Mouse (Mus musculus): ENCODE results near the gene Pgpep1l. TPM values are rescaled to one million over a fixed set of nuclear protein-coding genes. Genes with fewer than 3 reads are reported as not detected.
A peak's percentile ranks its signal among the peaks of the same experiment; 100 is the strongest.

Pgpep1l gene
- polyA plus RNA-seq, 1 experiment from 2014 or later, result not detected

DNA sequence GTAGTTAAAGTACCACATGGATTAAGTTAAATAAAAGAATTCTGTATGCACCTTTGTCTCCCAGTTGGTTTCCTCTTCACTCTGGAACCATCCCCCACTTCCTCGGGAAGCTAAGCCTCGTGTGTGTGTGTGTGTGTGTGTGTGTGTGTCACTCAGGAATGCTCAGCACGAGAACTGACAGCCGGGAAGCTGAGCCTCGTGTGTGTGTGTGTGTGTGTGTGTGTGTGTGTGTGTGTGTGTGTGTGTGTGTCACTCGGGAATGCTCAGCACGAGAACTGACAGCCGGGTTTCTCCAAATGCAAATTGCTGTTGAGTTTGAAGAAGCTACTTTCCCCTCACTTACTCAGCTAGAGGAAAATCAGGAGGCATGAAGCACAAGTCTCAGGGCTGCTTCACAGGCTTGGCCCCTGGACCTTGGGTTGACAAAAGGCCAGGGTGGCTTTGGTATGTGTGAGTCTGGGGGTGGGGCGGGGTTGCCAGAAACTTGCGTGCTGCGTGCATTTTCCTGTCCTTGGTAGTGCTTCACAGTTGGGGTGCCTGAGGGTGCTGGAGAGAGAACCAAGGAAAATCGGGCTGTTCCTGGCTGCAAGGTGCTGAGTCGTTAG is 30.3 kb downstream of the Pgpep1l start:
- peaks cover 4% of the 10 kb centered on the region for H3K36me3 ChIP-seq (ENCODE audit: control insufficient read depth, insufficient read depth, low read length)
- no peak overlapping the region for H3K4me3 ChIP-seq (ENCODE audit: low read length)
- peak; percentile 81 for ATAC-seq (ENCODE audit: low read depth)
- peaks cover 8% of the 10 kb centered on the region for H3K4me1 ChIP-seq (replicated peaks; ENCODE audit: control insufficient read depth, insufficient read depth, low read length)
- no peaks in the 10 kb centered on the region for H3K9me3 ChIP-seq (ENCODE audit: control insufficient read depth, low read length)
- H3K27ac ChIP-seq (ENCODE audit: low read length), result peak overlapping the region; percentile 41; the same call in 1 of the 2 replicates
- no peaks in the 10 kb centered on the region for H3K27me3 ChIP-seq (ENCODE audit: control insufficient read depth, insufficient read depth, low read depth, low read length)
- 13% methylated on average over 13 of the region's 13 CpGs for WGBS
- H3K4me2 ChIP-seq (ENCODE audit: low read depth, low read length), result peak overlapping the region; percentile 33; the same call in 1 of the 2 replicates
- H3K9ac ChIP-seq (ENCODE audit: low read length), result 0 out of 2 replicates have a peak overlapping the region, but pooled peaks have one; percentile 28

DNA sequence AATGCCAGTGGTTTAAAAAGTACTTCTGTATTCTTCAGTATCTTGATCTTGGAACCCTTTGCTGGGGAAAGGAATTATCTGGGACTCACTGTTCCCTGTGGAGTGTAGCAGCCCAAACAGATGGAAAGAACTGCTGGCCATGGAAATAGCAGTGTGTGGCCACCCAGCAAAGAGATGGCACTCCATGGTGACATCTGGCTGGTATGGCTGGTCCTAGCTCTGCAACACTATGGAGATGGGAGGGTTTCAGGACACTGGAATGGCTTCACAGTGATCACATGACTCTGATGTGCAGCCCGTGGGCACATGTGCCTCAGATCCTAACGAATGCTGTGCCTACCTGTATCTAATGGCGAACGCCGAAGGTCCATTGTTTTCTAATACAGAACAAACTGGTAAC is 31.5 kb downstream of the Pgpep1l start:
- ATAC-seq (ENCODE audit: low read depth), result no peak
- Histone ChIP-seq H3K4me1 (replicated peaks; ENCODE audit: control insufficient read depth, insufficient read depth, low read length) (peaks cover 8% of the 10 kb centered on the region), H3K9me3 (ENCODE audit: control insufficient read depth, low read length) (no peaks in the 10 kb centered on the region), H3K4me3 (ENCODE audit: low read length) (no peak overlapping the region), H3K9ac (ENCODE audit: low read length) (no peak overlapping the region), H3K27ac (ENCODE audit: low read length) (no peak overlapping the region; the same call in 1 of the 2 replicates), H3K27me3 (ENCODE audit: control insufficient read depth, insufficient read depth, low read depth, low read length) (no peaks in the 10 kb centered on the region), H3K36me3 (ENCODE audit: control insufficient read depth, insufficient read depth, low read length) (peaks cover 6% of the 10 kb centered on the region), H3K4me2 (ENCODE audit: low read depth, low read length) (no peak overlapping the region)
- WGBS, result 87% methylated on average over 5 of the region's 5 CpGs

DNA sequence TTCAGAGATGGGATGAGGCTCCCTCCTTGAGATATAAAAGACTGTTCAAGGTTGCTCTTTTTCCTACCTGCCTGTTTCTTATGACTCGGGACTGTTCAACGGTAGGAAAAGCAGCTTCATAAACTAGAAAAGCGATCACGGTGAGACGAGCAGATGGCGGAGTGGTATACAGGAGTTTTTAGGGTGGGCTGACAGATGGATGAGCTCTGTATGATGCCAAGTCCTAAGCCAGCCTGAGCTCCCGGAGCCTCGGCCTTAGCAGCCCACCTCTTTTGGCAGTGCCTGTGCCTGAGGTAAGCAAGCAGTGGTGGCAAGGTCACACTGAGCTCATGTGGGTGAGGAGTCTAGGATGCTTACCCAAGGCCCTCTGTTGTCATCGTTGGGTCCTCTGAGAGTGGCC is 33.2 kb downstream of the Pgpep1l start:
- Histone ChIP-seq H3K9ac (ENCODE audit: low read length) (no peak overlapping the region), H3K36me3 (ENCODE audit: control insufficient read depth, insufficient read depth, low read length) (peaks cover 15% of the 10 kb centered on the region), H3K27ac (ENCODE audit: low read length) (no peak overlapping the region), H3K27me3 (ENCODE audit: control insufficient read depth, insufficient read depth, low read depth, low read length) (no peaks in the 10 kb centered on the region), H3K4me1 (replicated peaks; ENCODE audit: control insufficient read depth, insufficient read depth, low read length) (peaks cover 8% of the 10 kb centered on the region), H3K4me2 (ENCODE audit: low read depth, low read length) (no peak overlapping the region), H3K4me3 (ENCODE audit: low read length) (no peak overlapping the region), H3K9me3 (ENCODE audit: control insufficient read depth, low read length) (no peaks in the 10 kb centered on the region)
- 86% methylated on average over 9 of the region's 9 CpGs for WGBS
- no peak for ATAC-seq (ENCODE audit: low read depth)

DNA sequence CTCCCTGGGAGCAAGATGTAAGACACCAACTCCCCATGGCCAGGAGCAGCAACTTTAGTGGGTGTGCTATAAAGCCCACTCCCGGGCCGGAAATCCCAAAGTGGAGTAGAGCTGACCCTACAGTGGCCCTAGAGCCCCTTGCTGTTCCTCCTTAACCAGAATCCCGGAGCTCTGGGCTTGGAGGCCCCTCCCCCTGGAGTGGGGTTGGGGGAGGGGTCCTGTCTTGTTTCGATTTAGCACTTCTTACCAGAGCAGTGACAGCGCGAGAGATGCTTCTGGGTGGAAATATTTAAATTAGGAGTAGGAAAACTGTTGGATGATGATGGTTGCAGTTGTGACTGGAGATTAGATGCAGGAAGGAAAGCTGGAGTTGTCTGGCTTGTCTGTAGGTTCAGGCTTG is 35.5 kb downstream of the Pgpep1l start:
- Histone ChIP-seq H3K36me3 (ENCODE audit: control insufficient read depth, insufficient read depth, low read length) (peaks cover 21% of the 10 kb centered on the region), H3K4me2 (ENCODE audit: low read depth, low read length) (no peak overlapping the region), H3K9ac (ENCODE audit: low read length) (no peak overlapping the region), H3K27me3 (ENCODE audit: control insufficient read depth, insufficient read depth, low read depth, low read length) (no peaks in the 10 kb centered on the region), H3K4me3 (ENCODE audit: low read length) (no peak overlapping the region), H3K9me3 (ENCODE audit: control insufficient read depth, low read length) (no peaks in the 10 kb centered on the region), H3K27ac (ENCODE audit: low read length) (no peak overlapping the region), H3K4me1 (replicated peaks; ENCODE audit: control insufficient read depth, insufficient read depth, low read length) (peaks cover 2% of the 10 kb centered on the region; the same call in 1 of the 2 replicates)
- no peak for ATAC-seq (ENCODE audit: low read depth)
- 42% methylated on average over 6 of the region's 6 CpGs for WGBS

DNA sequence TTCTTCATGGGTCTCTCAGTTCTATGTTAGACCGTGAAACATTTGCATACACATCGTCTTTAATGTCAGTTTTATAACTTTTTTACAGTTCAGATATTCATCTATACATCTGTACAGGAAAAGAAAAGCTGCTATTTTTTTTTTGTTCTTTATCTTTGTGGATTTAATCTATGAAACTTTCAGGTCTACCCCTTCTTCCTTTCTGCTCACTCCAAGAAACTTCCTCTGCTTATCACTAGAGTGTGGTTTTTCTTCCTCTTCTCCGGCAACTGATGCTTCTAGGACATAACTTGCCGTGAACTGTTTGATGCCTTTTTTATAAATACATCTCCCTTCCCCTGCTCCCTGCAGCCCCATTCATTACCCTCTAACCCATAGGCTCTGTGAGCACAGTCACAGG is 36.4 kb downstream of the Pgpep1l start:
- no peak overlapping the region for H3K4me3 ChIP-seq (ENCODE audit: low read length)
- no peak overlapping the region for H3K27ac ChIP-seq (ENCODE audit: low read length)
- no peak overlapping the region for H3K4me2 ChIP-seq (ENCODE audit: low read depth, low read length)
- peaks cover 6% of the 10 kb centered on the region; the same call in 1 of the 2 replicates for H3K4me1 ChIP-seq (replicated peaks; ENCODE audit: control insufficient read depth, insufficient read depth, low read length)
- no peaks in the 10 kb centered on the region for H3K9me3 ChIP-seq (ENCODE audit: control insufficient read depth, low read length)
- no peak overlapping the region for H3K9ac ChIP-seq (ENCODE audit: low read length)
- no peaks in the 10 kb centered on the region for H3K27me3 ChIP-seq (ENCODE audit: control insufficient read depth, insufficient read depth, low read depth, low read length)
- ATAC-seq (ENCODE audit: low read depth), result no peak
- peaks cover 22% of the 10 kb centered on the region for H3K36me3 ChIP-seq (ENCODE audit: control insufficient read depth, insufficient read depth, low read length)
- 71% methylated on average over 4 of the region's 4 CpGs for WGBS

DNA sequence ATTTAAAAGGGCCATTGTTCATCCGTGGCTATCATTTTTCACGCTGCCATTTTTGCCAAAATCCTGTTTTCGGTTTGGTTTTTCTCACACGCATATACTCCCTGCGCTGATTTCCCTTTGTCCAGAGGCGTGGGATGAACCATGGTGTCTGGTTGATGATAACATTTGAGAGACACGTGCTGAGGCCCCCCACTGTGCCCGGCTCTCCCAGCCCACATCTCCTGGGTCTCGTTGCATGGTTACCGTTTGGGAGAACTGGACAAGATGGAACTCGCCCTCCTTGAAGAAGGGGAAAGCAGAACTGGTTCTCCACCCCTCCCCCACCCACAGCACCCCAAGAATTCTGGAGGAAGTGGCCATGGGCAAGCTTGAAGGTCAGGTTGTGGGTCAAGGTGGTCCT is 37.0 kb downstream of the Pgpep1l start:
- no peak for ATAC-seq (ENCODE audit: low read depth)
- H3K27me3 ChIP-seq (ENCODE audit: control insufficient read depth, insufficient read depth, low read depth, low read length), result no peaks in the 10 kb centered on the region
- WGBS, result 75% methylated on average over 11 of the region's 11 CpGs
- H3K4me1 ChIP-seq (replicated peaks; ENCODE audit: control insufficient read depth, insufficient read depth, low read length), result peaks cover 4% of the 10 kb centered on the region; the same call in 1 of the 2 replicates
- H3K27ac ChIP-seq (ENCODE audit: low read length), result no peak overlapping the region
- H3K36me3 ChIP-seq (ENCODE audit: control insufficient read depth, insufficient read depth, low read length), result peaks cover 24% of the 10 kb centered on the region
- no peaks in the 10 kb centered on the region for H3K9me3 ChIP-seq (ENCODE audit: control insufficient read depth, low read length)
- H3K9ac ChIP-seq (ENCODE audit: low read length), result no peak overlapping the region
- no peak overlapping the region for H3K4me2 ChIP-seq (ENCODE audit: low read depth, low read length)
- no peak overlapping the region for H3K4me3 ChIP-seq (ENCODE audit: low read length)

DNA sequence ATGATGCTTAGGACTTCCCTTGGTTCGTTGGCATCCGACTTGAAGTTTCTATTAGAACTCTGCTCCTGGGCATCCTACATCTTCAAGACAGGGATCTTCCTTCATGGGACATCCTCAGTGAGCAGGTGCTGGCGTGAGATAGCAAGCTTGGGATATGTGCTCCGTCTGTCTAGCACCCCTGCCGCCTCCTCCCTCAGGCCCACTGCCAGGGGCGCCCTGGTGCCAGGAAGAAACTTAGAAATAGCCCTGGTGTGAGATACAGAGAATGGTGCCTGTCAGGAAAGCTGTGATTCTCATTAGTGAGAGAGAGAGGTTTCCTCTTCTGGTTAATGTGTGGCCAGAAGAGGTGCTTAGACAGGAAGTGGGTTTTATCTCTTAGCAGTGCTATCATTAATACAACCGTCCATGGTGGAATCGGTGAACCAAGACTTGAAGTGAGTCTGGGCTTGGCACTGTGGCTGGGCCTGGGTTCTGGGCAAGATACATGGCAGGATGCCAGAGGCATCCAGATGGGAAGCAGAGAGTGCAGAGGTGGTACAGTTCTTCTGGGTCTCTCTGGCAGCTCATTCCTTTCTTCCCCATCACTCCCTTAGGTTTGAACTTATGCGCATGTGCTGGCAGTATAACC is 38.5 kb downstream of the Pgpep1l start:
- no peaks in the 10 kb centered on the region for H3K9me3 ChIP-seq (ENCODE audit: control insufficient read depth, low read length)
- 71% methylated on average over 9 of the region's 9 CpGs for WGBS
- peaks cover 4% of the 10 kb centered on the region; the same call in 1 of the 2 replicates for H3K4me1 ChIP-seq (replicated peaks; ENCODE audit: control insufficient read depth, insufficient read depth, low read length)
- ATAC-seq (ENCODE audit: low read depth), result no peak
- no peak overlapping the region for H3K27ac ChIP-seq (ENCODE audit: low read length)
- H3K4me2 ChIP-seq (ENCODE audit: low read depth, low read length), result no peak overlapping the region
- H3K9ac ChIP-seq (ENCODE audit: low read length), result no peak overlapping the region
- H3K27me3 ChIP-seq (ENCODE audit: control insufficient read depth, insufficient read depth, low read depth, low read length), result no peaks in the 10 kb centered on the region
- H3K4me3 ChIP-seq (ENCODE audit: low read length), result no peak overlapping the region
- peaks cover 20% of the 10 kb centered on the region for H3K36me3 ChIP-seq (ENCODE audit: control insufficient read depth, insufficient read depth, low read length)

DNA sequence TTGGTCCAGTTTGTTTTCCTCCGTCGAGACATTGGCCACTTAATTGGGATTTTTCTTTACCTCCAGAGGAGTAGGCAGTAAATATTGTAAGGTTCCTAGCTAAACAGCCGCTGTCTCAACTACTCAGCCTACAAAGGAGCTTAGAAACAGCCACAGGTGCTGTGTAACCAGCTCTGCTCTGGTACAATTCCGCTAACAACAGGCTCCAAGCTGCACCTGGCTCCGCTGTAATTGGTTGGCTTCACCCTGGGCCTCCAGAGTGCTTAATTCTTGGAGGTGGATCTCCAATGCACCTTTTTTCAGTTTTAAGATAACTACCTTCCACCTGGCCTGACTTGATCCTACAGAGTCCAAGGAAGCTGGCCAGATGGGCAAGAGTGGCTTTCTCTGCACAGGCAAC is 40.0 kb downstream of the Pgpep1l start:
- H3K27me3 ChIP-seq (ENCODE audit: control insufficient read depth, insufficient read depth, low read depth, low read length), result no peaks in the 10 kb centered on the region
- WGBS, result 87% methylated on average over 5 of the region's 5 CpGs
- ATAC-seq (ENCODE audit: low read depth), result no peak
- H3K4me1 ChIP-seq (replicated peaks; ENCODE audit: control insufficient read depth, insufficient read depth, low read length), result peaks cover 4% of the 10 kb centered on the region; the same call in 1 of the 2 replicates
- no peak overlapping the region for H3K4me3 ChIP-seq (ENCODE audit: low read length)
- H3K4me2 ChIP-seq (ENCODE audit: low read depth, low read length), result no peak overlapping the region
- no peak overlapping the region; the same call in 1 of the 2 replicates for H3K27ac ChIP-seq (ENCODE audit: low read length)
- no peaks in the 10 kb centered on the region for H3K9me3 ChIP-seq (ENCODE audit: control insufficient read depth, low read length)
- no peak overlapping the region for H3K9ac ChIP-seq (ENCODE audit: low read length)
- peaks cover 25% of the 10 kb centered on the region for H3K36me3 ChIP-seq (ENCODE audit: control insufficient read depth, insufficient read depth, low read length)

DNA sequence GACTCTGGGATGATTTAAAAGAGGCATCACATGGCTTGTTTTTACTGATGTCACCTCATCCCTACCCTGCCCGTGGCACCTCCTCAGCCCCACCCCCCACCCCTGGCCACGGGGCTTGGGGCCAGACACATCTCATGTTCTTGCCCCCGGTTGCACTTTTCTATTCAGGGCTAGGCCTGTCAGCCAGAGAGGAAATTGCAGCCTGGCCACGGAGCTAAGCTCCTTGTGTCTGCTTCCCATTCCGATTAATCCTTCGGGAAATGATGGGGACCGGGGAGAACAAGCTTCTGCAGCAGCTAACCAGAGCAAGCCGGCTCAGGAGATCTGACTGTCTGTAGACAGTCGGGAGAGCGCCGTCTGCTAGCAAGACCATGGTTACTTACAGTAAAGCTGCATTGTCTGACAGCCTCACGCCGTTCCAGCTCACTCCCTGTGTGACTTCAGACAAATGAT is 40.7 kb downstream of the Pgpep1l start:
- H3K4me1 ChIP-seq (replicated peaks; ENCODE audit: control insufficient read depth, insufficient read depth, low read length), result peaks cover 4% of the 10 kb centered on the region; the same call in 1 of the 2 replicates
- no peaks in the 10 kb centered on the region for H3K9me3 ChIP-seq (ENCODE audit: control insufficient read depth, low read length)
- no peak overlapping the region for H3K4me2 ChIP-seq (ENCODE audit: low read depth, low read length)
- peak; percentile 65 for ATAC-seq (ENCODE audit: low read depth)
- H3K4me3 ChIP-seq (ENCODE audit: low read length), result no peak overlapping the region
- no peak overlapping the region; the same call in 1 of the 2 replicates for H3K27ac ChIP-seq (ENCODE audit: low read length)
- H3K9ac ChIP-seq (ENCODE audit: low read length), result no peak overlapping the region
- peaks cover 30% of the 10 kb centered on the region for H3K36me3 ChIP-seq (ENCODE audit: control insufficient read depth, insufficient read depth, low read length)
- no peaks in the 10 kb centered on the region for H3K27me3 ChIP-seq (ENCODE audit: control insufficient read depth, insufficient read depth, low read depth, low read length)
- 45% methylated on average over 13 of the region's 13 CpGs for WGBS

All from lung, embryonic 16.5 days (tissue).